Mouse (Mus musculus) bone marrow, adult 2 months (tissue): ENCODE results near the gene Ifna7. TPM values are rescaled to one million over a fixed set of nuclear protein-coding genes. Genes with fewer than 3 reads are reported as not detected.
"Not testable (repeated sequence)": the region's sequence is repeated elsewhere in the genome, so short reads cannot be mapped to it uniquely, and the experiment has no call there.

ENCODE experiments used
- H3K27ac ChIP-seq: fragments of 200-500 bp; 2 replicates; pipeline ENCODE4 v1.5.1; 2012; ENCODE audit warnings: low read depth, mild to moderate bottlenecking, control low read depth, inconsistent platforms, low read length; ENCODE audit not compliant: control insufficient read depth, poor library complexity, insufficient read depth
- H3K4me1 ChIP-seq: fragments of 200-500 bp; 2 replicates; pipeline ENCODE4 v1.6.1; 2011; ENCODE audit warnings: low read length; ENCODE audit not compliant: control insufficient read depth, insufficient read depth
- H3K4me3 ChIP-seq: fragments of 200-500 bp; replicated peaks from 2 replicates; pipeline ENCODE3; 2011; ENCODE audit warnings: mild to moderate bottlenecking, low read depth, low read length, control low read depth; ENCODE audit not compliant: control insufficient read depth
- CTCF ChIP-seq: fragments of 200-500 bp; IDR thresholded peaks from 2 replicates; pipeline ENCODE4 v1.5.1; 2011; ENCODE audit warnings: low read length, control low read depth; ENCODE audit not compliant: control insufficient read depth, insufficient read depth
- POLR2A ChIP-seq: fragments of 200-500 bp; IDR thresholded peaks from 2 replicates; pipeline ENCODE4 v1.6.1; 2011; ENCODE audit warnings: low read depth, mild to moderate bottlenecking, control low read depth, low read length, borderline replicate concordance; ENCODE audit not compliant: control insufficient read depth
- WGBS: fragments of 180-500 bp; shearing (Covaris S2); methylation state at CpG from one replicate; pipeline ENCODE4 v1.1.7; 2018; 5-methylcytosine and 5-hydroxymethylcytosine counted together
- polyA plus RNA-seq: library from polyadenylated mRNA; stranded (reverse); fragments of >200 nt; gene quantifications from 2 replicates; pipeline ENCODE4 v1.2.4, GENCODE M21; 2011; ENCODE audit warnings: low replicate concordance; ENCODE audit not compliant: missing spikeins, insufficient read depth, insufficient read length

The Ifna7 gene
- polyA plus RNA-seq, 1 experiment: not detected

- not testable (repeated sequence) for H3K27ac ChIP-seq, H3K4me3 ChIP-seq, H3K4me1 ChIP-seq
- no CpG with 5 or more reads among the region's 29 CpGs for WGBS
Measured at GRCm38 (mm10) chr4:88802954-88803353, 13.1 kb upstream of the Ifna7 start, which contains the start of gene Gm13287. Gene Gm13287 (plus strand): TSS chr4:88803254.

DNA sequence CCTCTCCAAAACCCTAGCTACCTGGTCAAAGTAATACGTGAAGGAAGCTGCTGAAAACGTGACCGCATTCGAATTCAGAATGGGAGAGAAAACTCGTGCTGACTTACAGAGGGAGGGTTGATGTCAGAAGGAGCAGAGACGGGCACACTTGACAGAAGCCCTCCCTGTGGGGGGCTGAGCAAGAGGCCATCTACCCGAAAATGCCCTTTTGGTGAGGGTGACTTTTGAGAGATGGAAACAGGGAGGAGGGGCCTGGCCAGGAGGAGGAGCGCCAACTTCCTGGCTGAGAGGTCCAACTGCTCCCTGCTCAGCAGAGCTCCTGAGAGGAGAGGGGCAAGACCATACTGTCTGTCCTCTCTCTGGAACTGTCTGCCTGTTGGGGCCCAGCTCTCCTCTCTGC lies 10.8 kb upstream of the Ifna7 start, which contains the start of gene Gm13288:
Gene Gm13288, plus strand, starts transcription at position 301 of the 400 bp plus-strand sequence.
- H3K4me1 ChIP-seq, H3K27ac ChIP-seq, H3K4me3 ChIP-seq: not testable (repeated sequence)
- no CpG with 5 or more reads among the region's 8 CpGs for WGBS

- WGBS: no CpG with 5 or more reads among the region's 34 CpGs
- not testable (repeated sequence) for H3K4me1 ChIP-seq, H3K4me3 ChIP-seq, H3K27ac ChIP-seq
Measured at GRCm38 (mm10) chr4:88805761-88806160, 10.3 kb upstream of the Ifna7 start.

GRCm38 (mm10) chr4:88819659-88820058 lies 3.6 kb downstream of the Ifna7 start, which contains the start of gene Ifna11:
Gene Ifna11 (plus strand): TSS chr4:88819959.
- Histone ChIP-seq H3K27ac (no peak within 1 kb of the TSS), H3K4me3 (no peak within 1 kb of the TSS), H3K4me1 (no peaks in the 10 kb centered on the region)
- TF ChIP-seq POLR2A (no peak), CTCF (no peak)
- WGBS: 82% methylated on average over 1 of the region's 1 CpGs

DNA sequence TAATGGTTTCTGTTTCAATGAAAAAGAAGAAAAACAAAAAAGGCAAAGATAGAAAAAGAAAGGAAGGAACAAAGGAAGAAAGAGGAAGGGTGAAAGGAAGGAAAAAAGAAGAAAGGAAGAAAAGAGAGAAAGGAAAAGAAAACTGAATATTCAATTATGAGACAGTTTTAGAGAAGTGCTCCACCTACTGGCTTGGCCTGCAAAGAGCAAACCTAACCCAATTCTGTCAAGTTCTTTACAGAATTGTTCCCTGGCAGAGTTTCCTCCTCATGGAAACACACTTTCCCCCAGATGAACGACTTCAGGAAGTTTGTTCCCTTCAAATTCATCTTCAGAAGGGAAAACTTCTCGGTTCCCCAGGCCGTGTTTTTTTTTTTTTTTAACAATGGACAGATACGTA lies 7.0 kb downstream of the Ifna7 start:
- WGBS: 28% methylated on average over 4 of the region's 4 CpGs
- no peak overlapping the region for H3K27ac ChIP-seq
- TF ChIP-seq POLR2A: no peak
- TF ChIP-seq CTCF: no peak
- H3K4me1 ChIP-seq: no peaks in the 10 kb centered on the region
- H3K4me3 ChIP-seq: no peak overlapping the region

GRCm38 (mm10) chr4:88827116-88827515 lies 11.1 kb downstream of the Ifna7 start, which contains the start of gene Ifna6:
Gene Ifna6 (plus strand): TSS chr4:88827416.
- not testable (repeated sequence) for H3K27ac ChIP-seq, H3K4me1 ChIP-seq, H3K4me3 ChIP-seq

GRCm38 (mm10) chr4:88830523-88830922 lies 14.5 kb downstream of the Ifna7 start:
- H3K27ac ChIP-seq: no peak overlapping the region
- no peak overlapping the region for H3K4me3 ChIP-seq
- WGBS: 26% methylated on average over 4 of the region's 4 CpGs
- TF ChIP-seq POLR2A: no peak
- TF ChIP-seq CTCF: no peak
- H3K4me1 ChIP-seq: no peaks in the 10 kb centered on the region

- WGBS: 81% methylated on average over 1 of the region's 1 CpGs
- H3K4me3 ChIP-seq, H3K27ac ChIP-seq, H3K4me1 ChIP-seq: not testable (repeated sequence)
Measured at GRCm38 (mm10) chr4:88835225-88835624, 19.2 kb downstream of the Ifna7 start, which contains the start of gene Ifna5. Gene Ifna5 (plus strand): TSS chr4:88835525.

- TF ChIP-seq CTCF (no peak), POLR2A (no peak)
- H3K27ac ChIP-seq: no peak overlapping the region
- 36% methylated on average over 3 of the region's 3 CpGs for WGBS
Measured at GRCm38 (mm10) chr4:88838828-88839227, 22.8 kb downstream of the Ifna7 start.

DNA sequence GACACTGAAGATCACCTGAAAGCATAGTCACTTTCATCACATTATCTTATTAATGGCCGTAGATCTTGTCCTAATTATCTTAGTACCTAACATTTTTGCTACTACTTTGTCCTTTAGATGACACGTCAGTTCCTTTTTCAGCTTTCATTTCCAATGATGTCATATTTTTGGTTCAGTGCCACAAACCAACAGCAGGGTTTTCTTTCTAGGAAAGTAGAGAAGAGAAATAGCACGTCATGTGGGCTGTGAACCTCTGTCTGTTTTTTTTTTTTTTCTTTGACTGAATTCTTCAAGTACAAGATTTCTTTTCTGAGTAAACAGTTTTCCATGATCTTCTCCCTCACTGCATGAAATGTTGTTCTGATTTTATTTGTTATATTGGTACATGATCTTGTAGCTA lies 24.0 kb downstream of the Ifna7 start:
- TF ChIP-seq CTCF: no peak
- no peak for TF ChIP-seq POLR2A
- no peak overlapping the region for H3K27ac ChIP-seq
- WGBS: 30% methylated on average over 3 of the region's 3 CpGs
- no peaks in the 10 kb centered on the region for H3K4me1 ChIP-seq
- H3K4me3 ChIP-seq: no peak overlapping the region

More at GRCm38 (mm10) chr4:88838828-88839227, 22.8 kb downstream of the Ifna7 start:
- Histone ChIP-seq H3K4me1 (no peaks in the 10 kb centered on the region), H3K4me3 (no peak overlapping the region)
